Mouse (Mus musculus) telencephalon, adult 2 months (tissue): Measurements from ENCODE around the gene Myt1l.
A peak's percentile ranks its signal among the peaks of the same experiment; 100 is the strongest.

Source experiments
- DNase-seq: peaks from one replicate; pipeline ENCODE4 v3.0.0-alpha.2; 2011; ENCODE audit warnings: low read depth, low spot score

The Myt1l gene

GRCm38 (mm10) chr12:29897533-29898085, 369.4 kb downstream of the Myt1l start:
- no peak for DNase-seq

- no peak for DNase-seq
These were observed 376.1 kb downstream of the Myt1l start for GRCm38 (mm10) chr12:29904101-29904874.

- DNase-seq: no peak
These were observed 378.9 kb downstream of the Myt1l start for GRCm38 (mm10) chr12:29907056-29907455.

GRCm38 (mm10) chr12:29916139-29916538, 388.0 kb downstream of the Myt1l start:
- DNase-seq: no peak

- DNase-seq: no peak
These were observed 388.6 kb downstream of the Myt1l start for GRCm38 (mm10) chr12:29916807-29917206.

- DNase-seq: no peak
These were observed 392.1 kb downstream of the Myt1l start for GRCm38 (mm10) chr12:29920298-29920697.

GRCm38 (mm10) chr12:29921481-29921880, 393.3 kb downstream of the Myt1l start:
- no peak for DNase-seq

GRCm38 (mm10) chr12:29926896-29927295, 398.7 kb downstream of the Myt1l start:
- DNase-seq: no peak

GRCm38 (mm10) chr12:29930591-29930990, 402.4 kb downstream of the Myt1l start:
- no peak for DNase-seq

GRCm38 (mm10) chr12:29932951-29933350, 404.8 kb downstream of the Myt1l start:
- DNase-seq: no peak

GRCm38 (mm10) chr12:29933501-29933900, 405.3 kb downstream of the Myt1l start:
- no peak for DNase-seq

GRCm38 (mm10) chr12:29934120-29934581, 406.0 kb downstream of the Myt1l start:
- DNase-seq: peak; percentile 94

- DNase-seq: no peak
These were observed 409.1 kb downstream of the Myt1l start, which contains the start of gene Pxdn for GRCm38 (mm10) chr12:29937308-29937707. TSS of gene Pxdn (plus strand) at chr12:29937608.

GRCm38 (mm10) chr12:29937851-29938375, 409.7 kb downstream of the Myt1l start:
- no peak for DNase-seq

- DNase-seq: peak; percentile 44
These were observed 410.3 kb downstream of the Myt1l start for GRCm38 (mm10) chr12:29938376-29939041.

GRCm38 (mm10) chr12:29939261-29939671, 411.1 kb downstream of the Myt1l start:
- DNase-seq: no peak

GRCm38 (mm10) chr12:29942435-29942834, 414.3 kb downstream of the Myt1l start:
- DNase-seq: no peak

GRCm38 (mm10) chr12:29944650-29945049, 416.5 kb downstream of the Myt1l start:
- no peak for DNase-seq

GRCm38 (mm10) chr12:29945182-29945743, 417.1 kb downstream of the Myt1l start:
- DNase-seq: no peak

GRCm38 (mm10) chr12:29951043-29951442, 422.9 kb downstream of the Myt1l start:
- DNase-seq: no peak

- no peak for DNase-seq
These were observed 423.3 kb downstream of the Myt1l start for GRCm38 (mm10) chr12:29951485-29951884.

GRCm38 (mm10) chr12:29952102-29952501, 423.9 kb downstream of the Myt1l start:
- no peak for DNase-seq
